Mouse (Mus musculus) c-Kit-positive CD71-negative TER-119-negative erythroid progenitor cells, embryonic 14.5 days (primary cell): ENCODE data around the gene Cdk8.
A peak's percentile ranks its signal among the peaks of the same experiment; 100 is the strongest.

Experiments used
- DNase-seq: peaks from one replicate; pipeline ENCODE4 v3.0.0-alpha.2; 2013; ENCODE audit warnings: low read depth

Gene Cdk8

GRCm38 (mm10) chr5:146328941-146329340 is 97.9 kb downstream of the Cdk8 start:
- no peak for DNase-seq

- no peak for DNase-seq
These were observed 98.5 kb downstream of the Cdk8 start for GRCm38 (mm10) chr5:146329541-146329940.

- peak; percentile 35 for DNase-seq
These were observed 99.2 kb downstream of the Cdk8 start for GRCm38 (mm10) chr5:146330031-146330764.

- no peak for DNase-seq
These were observed 99.7 kb downstream of the Cdk8 start for GRCm38 (mm10) chr5:146330765-146331115.

- no peak for DNase-seq
These were observed 100.1 kb downstream of the Cdk8 start for GRCm38 (mm10) chr5:146331131-146331530.

- DNase-seq: no peak
These were observed 101.5 kb downstream of the Cdk8 start for GRCm38 (mm10) chr5:146332541-146332940.

GRCm38 (mm10) chr5:146334410-146334809 is 103.4 kb downstream of the Cdk8 start:
- no peak for DNase-seq

- no peak for DNase-seq
These were observed 107.0 kb downstream of the Cdk8 start for GRCm38 (mm10) chr5:146338064-146338463.

GRCm38 (mm10) chr5:146340037-146340436 is 109.0 kb downstream of the Cdk8 start:
- DNase-seq: no peak

GRCm38 (mm10) chr5:146344911-146345686 is 114.1 kb downstream of the Cdk8 start:
- DNase-seq: no peak

- DNase-seq: no peak
These were observed 116.1 kb downstream of the Cdk8 start for GRCm38 (mm10) chr5:146347081-146347480.

- no peak for DNase-seq
These were observed 118.2 kb downstream of the Cdk8 start for GRCm38 (mm10) chr5:146349183-146349582.

GRCm38 (mm10) chr5:146350784-146351183 is 119.8 kb downstream of the Cdk8 start:
- DNase-seq: no peak

- DNase-seq: no peak
These were observed 121.0 kb downstream of the Cdk8 start for GRCm38 (mm10) chr5:146352006-146352405.
